14 mouse cellular contexts compared by ENCODE assay signal in genomic region chr17:83809197-83809829, GRCm38 (mm10). TPM values are rescaled to one million over a fixed set of nuclear protein-coding genes. Genes with fewer than 3 reads are reported as not detected.
DNase-seq lines count a peak whose midpoint lies in the region; ATAC-seq lines count a peak whose summit lies in the region.
"Had no signal": no experiment of that assay in that cellular context is flagged by ENCODE, and none has a peak within 500 bp of the region (broad histone marks: within the 10 kb centered on the region; RNA-seq: fewer than 3 reads in every experiment).

No protein-coding gene starts in this region.

- peak; percentile 78 for ATAC-seq in heart, embryonic 12.5 days (ENCODE audit: insufficient number of reproducible peaks, low FRiP score)
- peak; percentile 95 for ATAC-seq in liver, embryonic 12.5 days
- no peak for ATAC-seq in hindbrain, embryonic 14.5 days (ENCODE audit: low FRiP score)

- no peaks in the 10 kb centered on the region for H3K27me3 ChIP-seq in heart, embryonic 12.5 days (replicated peaks)
- H3K27me3 ChIP-seq in liver, embryonic 12.5 days (replicated peaks): no peaks in the 10 kb centered on the region
- H3K27me3 ChIP-seq in splenic B cell, adult 2 months (ENCODE audit: control insufficient read depth, insufficient read depth, low read length, poor library complexity, severe bottlenecking): no peaks in the 10 kb centered on the region
- H3K27me3 ChIP-seq in hindbrain, embryonic 14.5 days (ENCODE audit: control insufficient read depth, insufficient read depth, low read length): no peaks in the 10 kb centered on the region
- H3K27me3 ChIP-seq: heart, embryonic 13.5 days; hindbrain, embryonic 15.5 days had no signal

- H3K4me3 ChIP-seq in heart, embryonic 12.5 days: no peak overlapping the region
- H3K4me3 ChIP-seq in liver, embryonic 12.5 days: 0 out of 2 replicates have a peak overlapping the region, but pooled peaks have one; percentile 14
- no peak overlapping the region for H3K4me3 ChIP-seq in hindbrain, embryonic 14.5 days (replicated peaks; ENCODE audit: low read length)
- H3K4me3 ChIP-seq: heart, embryonic 13.5 days; hindbrain, embryonic 15.5 days; myocyte had no signal

- peaks cover 41% of the 10 kb centered on the region for H3K36me3 ChIP-seq in heart, embryonic 12.5 days
- peaks cover 67% of the 10 kb centered on the region for H3K36me3 ChIP-seq in liver, embryonic 12.5 days
- peaks cover 9% of the 10 kb centered on the region for H3K36me3 ChIP-seq in splenic B cell, adult 2 months (ENCODE audit: control insufficient read depth, insufficient read depth, low read length, poor library complexity, severe bottlenecking)
- peaks cover 17% of the 10 kb centered on the region for H3K36me3 ChIP-seq in hindbrain, embryonic 14.5 days (replicated peaks; ENCODE audit: control insufficient read depth, insufficient read depth)

- no peak overlapping the region for H3K4me2 ChIP-seq in heart, embryonic 12.5 days
- peak overlapping the region; percentile 61 for H3K4me2 ChIP-seq in liver, embryonic 12.5 days
- no peak overlapping the region for H3K4me2 ChIP-seq in hindbrain, embryonic 14.5 days (replicated peaks)
- H3K4me2 ChIP-seq: heart, embryonic 13.5 days; hindbrain, embryonic 15.5 days had no signal

- peaks cover 7% of the 10 kb centered on the region for H3K4me1 ChIP-seq in heart, embryonic 12.5 days (replicated peaks)
- peaks cover 61% of the 10 kb centered on the region for H3K4me1 ChIP-seq in liver, embryonic 12.5 days
- H3K4me1 ChIP-seq in hindbrain, embryonic 14.5 days (replicated peaks; ENCODE audit: control insufficient read depth, insufficient read depth, low read length): no peaks in the 10 kb centered on the region

- no peak overlapping the region for H3K9ac ChIP-seq in heart, embryonic 12.5 days
- peak overlapping the region; percentile 54 for H3K9ac ChIP-seq in liver, embryonic 12.5 days
- H3K9ac ChIP-seq in hindbrain, embryonic 14.5 days: no peak overlapping the region
- H3K9ac ChIP-seq: heart, embryonic 13.5 days; hindbrain, embryonic 15.5 days had no signal

- 83% methylated on average over 17 of the region's 17 CpGs for WGBS in heart, embryonic 12.5 days
- WGBS in liver, embryonic 12.5 days (ENCODE audit: insufficient replicate concordance): 46% methylated on average over 17 of the region's 17 CpGs
- 91% methylated on average over 17 of the region's 17 CpGs for WGBS in hindbrain, embryonic 14.5 days

- H3K9me3 ChIP-seq in heart, embryonic 12.5 days (replicated peaks): no peaks in the 10 kb centered on the region
- no peaks in the 10 kb centered on the region for H3K9me3 ChIP-seq in liver, embryonic 12.5 days (replicated peaks)
- no peaks in the 10 kb centered on the region for H3K9me3 ChIP-seq in hindbrain, embryonic 14.5 days (ENCODE audit: control insufficient read depth, low read length)
- H3K9me3 ChIP-seq: heart, embryonic 13.5 days; hindbrain, embryonic 15.5 days had no signal

- H3K27ac ChIP-seq in heart, embryonic 12.5 days (ENCODE audit: poor library complexity, severe bottlenecking): no peak overlapping the region
- peak overlapping the region; percentile 86 for H3K27ac ChIP-seq in liver, embryonic 12.5 days
- no peak overlapping the region for H3K27ac ChIP-seq in hindbrain, embryonic 14.5 days
- H3K27ac ChIP-seq: heart, embryonic 13.5 days; hindbrain, embryonic 15.5 days; macrophage had no signal

- no peak for DNase-seq in heart, adult 18-20 months
- peak; percentile 72 for DNase-seq in R1 (ENCODE audit: low read depth, low spot score)
- DNase-seq in splenic B cell, adult 2 months (ENCODE audit: low read depth, low spot score): peak; percentile 66
- no peak for DNase-seq in thymus, postnatal 0 days (ENCODE audit: low spot score)
- DNase-seq in hindbrain, embryonic 14.5 days (ENCODE audit: low spot score): no peak
- DNase-seq in thymus, postnatal 10 days (ENCODE audit: low spot score in 2 of 2): no peak
- DNase-seq: cerebellum, postnatal 14 days had no signal

RNA-seq across cellular contexts. Expression of gene Haao, which starts 38.5 kb away (rescaled TPM):
- polyA plus RNA-seq in heart, embryonic 12.5 days (2016; fragmentation: Nextera tagmentation; extraction: Ambion mirVana): 0.23 TPM in 1 of 2 replicates, not detected in the other
- 1 to 10 TPM in 1 of 2 experiments, under 1 TPM in 1; 0.27 to 2.0 TPM for total RNA-seq in heart, adult 18-20 months (2021)
- polyA plus RNA-seq in liver, embryonic 12.5 days (2016; fragmentation: Nextera tagmentation; extraction: Ambion mirVana): 7.1 and 7.7 TPM in 2 replicates
- polyA plus RNA-seq in thymus, postnatal 0 days (2015; fragmentation: Nextera tagmentation; extraction: Ambion mirVana): 5.6 and 5.9 TPM in 2 replicates
- not detected in 2 replicates for polyA plus RNA-seq in hindbrain, embryonic 14.5 days (2014; fragmentation: Nextera tagmentation; extraction: Ambion mirVana)
- total RNA-seq: left cerebral cortex, postnatal 25 days had no signal
- polyA plus RNA-seq: myocyte had no signal

Comparison
In these comparisons a context has a peak if more than half of its experiments do, and no peak if none do; other contexts are left out.
1. DNase-seq: peak in R1 (single experiment) and splenic B cell, adult 2 months (single experiment); none in heart, adult 18-20 months (0 of 2), thymus, postnatal 0 days (single experiment), hindbrain, embryonic 14.5 days (single experiment) and thymus, postnatal 10 days (0 of 2).